Mouse (Mus musculus) embryo, embryonic 11.5 days (tissue): ENCODE measurements around the gene Klhdc10.

Source experiments
- DNase-seq: peaks from one replicate; pipeline ENCODE4 v3.0.0-alpha.2; 2012; ENCODE audit warnings: low read depth, low spot score

The Klhdc10 gene

DNA sequence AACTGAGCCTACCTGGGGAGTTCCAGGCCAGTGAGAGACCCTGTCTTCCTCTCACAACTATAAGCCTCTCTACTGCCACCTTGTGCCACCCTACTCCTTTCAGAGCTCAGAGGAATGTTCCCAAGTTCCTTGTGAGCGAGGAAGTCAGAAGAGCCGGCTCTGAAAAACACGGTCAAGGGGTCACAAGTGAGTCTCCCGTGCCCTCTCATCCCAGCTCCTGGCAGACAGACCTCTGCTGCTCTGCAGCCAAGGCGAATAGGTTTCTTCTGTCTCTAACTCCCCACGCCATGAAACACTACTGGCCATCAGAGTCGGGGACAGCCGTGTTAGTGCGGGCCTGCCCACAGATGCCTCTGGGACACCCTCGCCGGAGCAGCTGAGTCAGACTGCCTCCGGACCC lies 67.0 kb downstream of the Klhdc10 start:
- DNase-seq = no peak

DNA sequence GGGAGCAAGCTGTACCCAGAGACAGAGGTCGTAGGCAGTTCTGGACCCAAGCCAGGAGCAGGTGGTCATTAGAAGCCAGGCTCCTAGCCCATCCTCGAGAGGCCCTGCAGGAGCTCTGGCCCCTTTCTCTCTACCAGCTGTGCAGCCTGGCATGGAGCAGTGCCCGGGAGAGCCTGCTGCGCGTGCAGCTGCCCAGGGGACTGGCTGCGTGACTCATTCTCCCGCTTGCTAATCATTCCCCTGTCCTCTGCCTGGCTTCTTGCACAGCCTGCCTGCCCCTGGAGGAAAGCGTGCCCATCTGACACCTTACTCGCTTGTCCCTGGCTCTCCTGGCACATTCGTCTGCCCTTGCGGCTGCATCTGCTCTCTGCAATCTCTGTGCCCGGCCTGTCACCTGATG lies 67.7 kb downstream of the Klhdc10 start:
- no peak for DNase-seq

DNA sequence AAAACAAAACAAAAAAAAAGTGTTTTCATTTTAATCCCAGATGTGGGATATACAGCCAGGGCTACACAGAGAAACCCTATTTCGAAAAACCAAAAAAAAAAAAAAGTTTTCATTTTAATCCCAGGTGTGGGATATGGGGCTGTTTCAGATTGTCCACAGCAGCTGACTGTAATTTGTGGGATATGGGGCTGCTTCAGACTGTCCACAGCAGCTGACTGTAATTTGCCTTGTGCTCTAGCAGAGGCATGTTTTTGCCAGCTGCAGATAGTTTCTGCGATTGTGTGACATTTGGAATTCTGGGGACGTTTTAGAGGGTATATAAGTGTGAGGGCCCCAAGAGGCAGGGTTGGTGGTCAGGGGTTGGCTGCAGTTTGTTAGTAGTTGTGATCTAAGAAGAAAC lies 70.0 kb downstream of the Klhdc10 start:
- no peak for DNase-seq

DNA sequence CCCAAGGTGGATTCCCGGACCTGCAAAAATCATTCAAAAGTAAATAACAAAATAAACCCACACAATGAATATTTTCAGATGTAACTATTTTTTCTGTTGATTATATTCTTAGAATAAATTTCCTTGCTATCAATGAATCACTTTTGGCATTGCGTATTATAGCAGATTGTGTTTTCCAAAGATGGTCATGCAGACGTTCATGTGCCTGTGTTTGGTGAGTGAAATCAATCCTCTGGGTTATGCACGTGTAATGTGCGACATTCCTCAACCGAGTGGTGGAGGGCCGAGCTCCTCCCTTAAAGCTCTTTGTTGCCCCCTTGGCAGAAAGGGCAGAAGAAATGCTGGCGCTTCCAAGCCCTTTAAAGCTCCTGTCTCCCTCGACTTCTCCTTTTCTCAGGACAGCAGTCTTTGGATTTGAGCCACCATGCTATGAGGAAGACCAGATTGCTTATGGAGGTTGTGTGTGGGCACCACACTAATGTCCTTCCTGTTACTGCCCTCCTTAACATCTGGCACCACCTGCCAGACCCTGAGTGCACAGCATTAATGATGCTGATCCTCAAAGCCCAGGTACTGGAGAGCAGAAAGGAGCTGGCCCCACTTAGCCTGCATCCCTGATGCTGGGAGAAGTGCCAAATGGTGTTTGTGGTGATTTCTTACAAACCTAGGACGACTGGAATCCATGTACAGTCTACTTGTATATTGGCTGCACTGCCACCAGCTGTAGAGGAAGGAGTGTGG lies 74.5 kb downstream of the Klhdc10 start:
- no peak for DNase-seq

DNA sequence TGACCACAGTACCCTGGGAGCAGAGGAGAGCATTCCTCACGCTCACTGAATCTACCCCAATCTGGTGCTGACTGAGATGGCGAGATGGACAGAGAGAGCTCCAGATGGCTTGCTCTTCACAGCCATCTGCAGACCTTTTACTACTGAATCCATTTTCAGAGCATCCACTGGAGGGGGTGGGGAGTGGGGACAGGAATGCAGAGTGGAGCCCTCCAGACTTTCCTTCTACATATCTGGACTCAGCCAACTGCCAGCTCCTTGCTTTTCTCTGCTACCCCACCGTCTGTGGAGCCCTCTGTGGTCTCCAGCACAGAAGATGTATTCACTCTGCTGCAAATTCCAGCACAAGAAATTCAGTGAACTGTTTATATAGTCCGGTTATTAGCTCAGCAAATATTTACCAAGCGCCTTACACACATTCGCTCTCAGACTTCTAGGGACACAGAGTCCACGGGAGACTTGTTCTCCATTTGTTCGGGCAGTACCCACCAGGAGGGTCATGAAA lies 75.6 kb downstream of the Klhdc10 start:
- DNase-seq = no peak

DNA sequence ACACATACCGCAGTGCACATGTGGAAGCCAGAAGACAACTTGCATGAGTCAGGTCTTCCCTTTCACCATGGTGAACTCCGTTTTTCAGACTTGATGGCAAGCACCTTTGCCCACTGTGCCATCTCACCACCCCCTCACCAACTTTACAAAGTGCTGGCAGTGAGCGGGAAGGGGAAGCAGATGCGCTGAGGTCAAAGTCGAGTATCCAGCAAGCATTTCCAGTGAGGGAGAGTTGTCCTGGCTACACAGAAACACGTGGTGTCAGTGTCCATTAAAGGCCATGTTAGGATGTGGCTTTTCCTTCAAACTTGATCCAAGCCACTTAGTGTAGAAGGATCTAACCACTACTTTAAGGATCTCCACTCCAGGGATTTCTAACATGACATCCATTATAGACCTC lies 76.1 kb downstream of the Klhdc10 start:
- no peak for DNase-seq

DNA sequence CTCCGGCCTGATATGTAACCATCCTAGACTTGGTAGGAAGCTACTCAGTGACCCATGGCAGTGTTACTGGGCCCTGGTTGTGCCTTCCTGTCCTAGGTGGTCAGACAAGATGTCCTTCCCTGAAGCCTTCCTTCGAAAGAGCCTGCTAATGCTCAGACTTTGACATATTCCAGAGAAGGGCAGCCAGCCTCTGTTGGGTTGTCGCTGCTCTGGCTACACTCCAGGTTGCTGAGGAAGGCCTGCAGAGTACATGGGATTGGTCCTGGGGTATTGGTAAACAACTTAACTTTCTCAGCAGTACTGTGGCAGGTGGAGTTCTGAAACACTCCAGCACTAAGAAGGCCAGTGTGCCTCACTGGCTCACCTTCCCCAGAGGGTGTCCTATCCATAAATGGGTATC lies 77.8 kb downstream of the Klhdc10 start:
- DNase-seq = no peak

DNA sequence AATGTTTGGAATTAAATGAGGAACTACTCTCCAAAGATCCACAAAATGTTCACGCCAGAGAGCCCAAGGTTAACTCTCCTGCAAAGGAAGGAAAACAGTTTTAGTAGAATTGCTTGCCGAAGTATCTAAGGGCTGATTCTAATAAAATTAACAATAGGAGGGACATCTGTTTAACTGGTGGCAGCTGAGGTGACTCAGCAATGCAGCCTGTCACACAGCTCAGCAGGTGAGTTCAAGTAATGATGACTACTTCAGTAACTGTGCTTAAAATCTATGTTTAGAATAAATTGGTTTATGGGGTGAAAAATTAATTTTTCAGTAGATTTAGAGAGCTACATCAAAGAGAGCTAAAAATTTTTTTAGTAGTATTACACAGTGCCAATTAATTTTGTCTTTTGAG lies 81.2 kb downstream of the Klhdc10 start:
- no peak for DNase-seq

DNA sequence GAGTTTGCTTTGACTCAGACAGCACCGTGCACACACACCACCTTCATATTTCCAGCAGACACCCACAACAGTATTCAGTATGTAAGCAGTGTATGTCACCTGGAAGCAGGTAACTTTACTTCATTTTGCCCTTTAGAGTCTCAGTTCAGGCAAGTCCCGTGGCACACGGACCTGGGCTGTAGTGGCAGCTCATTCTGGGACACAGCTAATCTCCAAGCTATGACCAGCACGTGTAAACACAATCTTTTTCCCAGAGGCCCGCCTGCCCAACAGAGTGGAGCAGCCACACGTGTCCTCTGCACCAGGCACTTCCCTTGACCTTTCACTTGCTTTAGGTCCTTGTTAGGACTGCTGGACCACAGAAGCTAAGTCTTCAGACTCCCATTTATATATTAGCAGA lies 84.8 kb downstream of the Klhdc10 start:
- DNase-seq = no peak

DNA sequence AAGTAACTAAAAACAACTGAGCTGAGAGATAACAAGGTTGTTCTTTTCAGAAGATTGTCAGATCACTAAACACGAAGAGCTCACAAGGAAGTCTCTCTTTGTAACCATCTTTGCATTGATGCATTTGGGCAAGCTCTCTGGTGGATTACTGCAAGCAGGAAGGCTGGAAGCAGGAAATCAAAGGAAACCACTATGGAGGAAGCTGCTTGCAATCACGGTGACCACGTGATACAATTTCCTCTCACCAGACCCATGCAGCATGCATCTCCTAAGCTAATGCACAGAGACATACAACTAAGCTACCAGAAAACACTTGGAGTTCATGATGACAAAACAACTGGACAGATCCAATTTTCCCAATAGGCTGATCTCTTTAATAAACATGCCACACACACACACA lies 97.4 kb downstream of the Klhdc10 start:
- no peak for DNase-seq
